Mouse (Mus musculus) limb, embryonic 15.5 days (tissue): ENCODE data around the gene Lix1l. TPM values are rescaled to one million over a fixed set of nuclear protein-coding genes. Genes with fewer than 3 reads are reported as not detected.
A peak's percentile ranks its signal among the peaks of the same experiment; 100 is the strongest.

Source experiments
- ATAC-seq: fragments of 200-750 bp; cut with Nextera tagmentation; 2 replicates; pipeline ENCODE4 v1.8.0; 2017; ENCODE audit warnings: low read depth, moderate TSS enrichment; ENCODE audit not compliant: insufficient number of reproducible peaks, low FRiP score, low TSS enrichment
- H3K27ac ChIP-seq: fragments of 300-500 bp; sonication (generic); 2 replicates; pipeline ENCODE4 v1.5.1; 2015; ENCODE audit warnings: moderate library complexity, mild to moderate bottlenecking, inconsistent platforms
- H3K27me3 ChIP-seq: fragments of 300-500 bp; sonication (generic); 2 replicates; pipeline ENCODE4 v1.6.1; 2015; ENCODE audit warnings: inconsistent platforms
- H3K36me3 ChIP-seq: fragments of 300-500 bp; sonication (generic); 2 replicates; pipeline ENCODE4 v1.6.1; 2015; ENCODE audit warnings: inconsistent platforms
- H3K4me1 ChIP-seq: fragments of 300-500 bp; sonication (generic); 2 replicates; pipeline ENCODE4 v1.6.1; 2015; ENCODE audit warnings: inconsistent platforms
- H3K4me2 ChIP-seq: fragments of 300-500 bp; sonication (generic); 2 replicates; pipeline ENCODE4 v1.6.1; 2015; ENCODE audit warnings: mild to moderate bottlenecking, inconsistent platforms
- H3K4me3 ChIP-seq: fragments of 300-500 bp; sonication (generic); 2 replicates; pipeline ENCODE4 v1.5.1; 2015; ENCODE audit warnings: mild to moderate bottlenecking, inconsistent platforms
- H3K9ac ChIP-seq: fragments of 300-500 bp; sonication (generic); 2 replicates; pipeline ENCODE4 v1.6.1; 2015; ENCODE audit warnings: inconsistent platforms
- H3K9me3 ChIP-seq: fragments of 300-500 bp; sonication (generic); 2 replicates; pipeline ENCODE4 v1.6.1; 2016; ENCODE audit warnings: inconsistent platforms
- WGBS: fragments of 180-500 bp; shearing (Covaris S2); methylation state at CpG from one replicate; pipeline ENCODE4 v1.1.7; 2015; 5-methylcytosine and 5-hydroxymethylcytosine counted together
- polyA plus RNA-seq: library from polyadenylated mRNA; unstranded; fragments of >200 nt; fragmentation: Nextera tagmentation; extraction: Ambion mirVana; gene quantifications from 2 replicates; pipeline ENCODE4 v1.2.1, GENCODE M21; 2015

The Lix1l gene
- polyA plus RNA-seq, 1 experiment from 2014 or later: 9.4 TPM

- Histone ChIP-seq H3K4me1 (peaks cover 35% of the 10 kb centered on the region), H3K27me3 (no peaks in the 10 kb centered on the region), H3K4me2 (no peak overlapping the region), H3K9me3 (no peaks in the 10 kb centered on the region), H3K9ac (no peak overlapping the region), H3K27ac (no peak overlapping the region), H3K4me3 (no peak overlapping the region), H3K36me3 (0 out of 2 replicates have a peak, but pooled peaks cover 6% of the 10 kb centered on the region)
- WGBS: 80% methylated on average over 12 of the region's 12 CpGs
- ATAC-seq: no peak
Observed at GRCm38 (mm10) chr3:96578561-96579238, 22.2 kb upstream of the Lix1l start.

DNA sequence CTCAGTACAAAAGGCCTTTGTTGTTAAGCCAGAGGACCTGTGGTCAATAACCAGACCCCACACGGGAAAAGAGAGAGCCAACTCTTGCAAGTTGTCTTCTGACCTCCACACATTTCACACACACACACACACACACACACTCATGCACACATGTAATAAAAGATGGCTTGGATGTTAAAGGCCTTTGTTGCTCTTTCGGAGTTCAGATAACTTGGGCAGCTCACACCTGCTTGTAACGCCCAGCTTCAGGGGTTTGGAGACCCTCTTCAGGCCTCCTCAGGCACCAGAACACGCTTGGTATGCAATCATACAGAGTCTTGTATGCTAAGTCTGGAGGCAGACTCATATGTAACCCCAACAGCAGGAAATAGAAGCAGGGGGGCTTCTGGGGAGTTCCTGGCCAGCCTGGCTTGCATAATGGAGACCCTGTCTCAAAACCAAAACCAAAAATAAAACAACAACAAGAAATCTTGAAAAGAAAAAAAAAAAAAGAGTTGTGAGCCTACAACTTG is 21.7 kb upstream of the Lix1l start:
- H3K9ac ChIP-seq: no peak overlapping the region
- H3K4me3 ChIP-seq: no peak overlapping the region
- no peaks in the 10 kb centered on the region for H3K9me3 ChIP-seq
- peaks cover 35% of the 10 kb centered on the region for H3K4me1 ChIP-seq
- no peak for ATAC-seq
- no peak overlapping the region for H3K27ac ChIP-seq
- H3K27me3 ChIP-seq: no peaks in the 10 kb centered on the region
- H3K4me2 ChIP-seq: no peak overlapping the region
- 0 out of 2 replicates have a peak, but pooled peaks cover 6% of the 10 kb centered on the region for H3K36me3 ChIP-seq
- 77% methylated on average over 4 of the region's 4 CpGs for WGBS

GRCm38 (mm10) chr3:96579885-96580454 is 21.0 kb upstream of the Lix1l start:
- ATAC-seq: peak; percentile 38; the same call in 1 of the 2 replicates
- no peak overlapping the region for H3K9ac ChIP-seq
- peak overlapping the region; percentile 27 for H3K4me3 ChIP-seq
- peak overlapping the region; percentile 54 for H3K4me2 ChIP-seq
- H3K36me3 ChIP-seq: 0 out of 2 replicates have a peak, but pooled peaks cover 6% of the 10 kb centered on the region
- WGBS: 14% methylated on average over 16 of the region's 16 CpGs
- no peaks in the 10 kb centered on the region for H3K9me3 ChIP-seq
- peaks cover 35% of the 10 kb centered on the region for H3K4me1 ChIP-seq
- no peaks in the 10 kb centered on the region for H3K27me3 ChIP-seq
- no peak overlapping the region for H3K27ac ChIP-seq

DNA sequence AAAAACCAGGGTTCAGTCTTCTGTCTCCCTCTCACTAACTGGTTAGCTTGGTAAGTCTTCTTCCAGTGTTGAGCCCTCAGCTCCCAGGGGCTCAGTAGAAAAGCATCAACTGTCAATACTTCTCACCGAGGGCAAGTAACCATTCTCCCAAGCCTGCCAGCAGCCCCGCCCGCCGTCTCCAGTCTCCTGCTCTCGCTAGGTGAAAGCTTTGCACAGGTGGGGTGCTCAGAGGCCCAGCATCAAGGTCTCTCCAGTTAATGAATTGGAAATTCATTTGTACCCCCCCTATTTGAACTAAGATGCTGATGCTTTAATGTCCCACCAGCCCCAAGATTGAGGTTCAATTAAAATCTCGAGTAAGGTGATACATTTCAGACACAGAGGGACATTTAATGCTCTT is 19.8 kb upstream of the Lix1l start:
- H3K9me3 ChIP-seq: no peaks in the 10 kb centered on the region
- ATAC-seq: no peak
- H3K4me1 ChIP-seq: peaks cover 26% of the 10 kb centered on the region
- no peak overlapping the region for H3K9ac ChIP-seq
- no peaks in the 10 kb centered on the region for H3K27me3 ChIP-seq
- H3K36me3 ChIP-seq: 0 out of 2 replicates have a peak, but pooled peaks cover 6% of the 10 kb centered on the region
- H3K4me3 ChIP-seq: no peak overlapping the region
- no peak overlapping the region for H3K27ac ChIP-seq
- 56% methylated on average over 6 of the region's 6 CpGs for WGBS
- H3K4me2 ChIP-seq: no peak overlapping the region

DNA sequence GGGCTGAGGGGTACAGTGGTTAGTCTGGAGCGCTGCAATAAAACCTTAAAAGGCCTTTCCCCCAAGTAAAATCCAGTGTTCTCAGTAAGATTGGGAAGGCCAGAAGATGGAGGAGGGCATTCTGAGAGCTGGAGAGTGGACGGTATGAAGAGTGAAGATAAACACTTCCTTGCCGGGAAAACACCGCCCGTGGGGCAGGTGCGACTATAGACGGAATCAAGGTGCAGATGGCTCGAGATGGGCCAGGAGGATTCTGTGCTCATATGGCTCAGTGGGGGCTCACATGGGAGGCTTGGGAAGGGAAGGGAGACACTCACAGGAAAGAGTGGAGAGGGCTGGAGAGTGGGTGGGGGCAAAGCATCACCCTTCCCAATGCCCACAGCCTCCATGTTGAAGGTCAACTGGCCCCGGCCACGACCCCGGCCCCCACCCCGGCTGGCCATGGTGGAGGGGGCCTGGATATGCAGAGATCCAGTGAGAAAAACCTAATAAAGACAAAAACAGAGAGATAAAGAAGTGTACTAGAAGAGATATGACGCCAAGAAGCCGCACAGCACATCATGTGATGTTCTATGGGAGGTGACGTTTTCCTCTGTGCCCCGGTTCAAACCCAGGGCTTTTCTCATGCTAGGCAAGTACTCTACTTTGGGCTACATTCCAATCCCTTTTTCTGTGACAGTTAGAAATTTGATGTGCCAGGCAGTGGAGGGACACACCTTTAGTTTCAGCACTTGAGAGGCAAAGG is 19.0 kb upstream of the Lix1l start:
- H3K4me3 ChIP-seq: no peak overlapping the region
- no peak overlapping the region for H3K9ac ChIP-seq
- no peaks in the 10 kb centered on the region for H3K27me3 ChIP-seq
- no peak overlapping the region for H3K27ac ChIP-seq
- no peaks in the 10 kb centered on the region for H3K9me3 ChIP-seq
- 84% methylated on average over 16 of the region's 16 CpGs for WGBS
- peaks cover 18% of the 10 kb centered on the region for H3K4me1 ChIP-seq
- no peak overlapping the region for H3K4me2 ChIP-seq
- H3K36me3 ChIP-seq: 0 out of 2 replicates have a peak, but pooled peaks cover 6% of the 10 kb centered on the region
- ATAC-seq: no peak

GRCm38 (mm10) chr3:96583386-96583785 is 17.6 kb upstream of the Lix1l start:
- no peaks in the 10 kb centered on the region for H3K27me3 ChIP-seq
- no peak overlapping the region for H3K4me3 ChIP-seq
- H3K9ac ChIP-seq: no peak overlapping the region
- no peaks in the 10 kb centered on the region for H3K9me3 ChIP-seq
- H3K36me3 ChIP-seq: 0 out of 2 replicates have a peak, but pooled peaks cover 4% of the 10 kb centered on the region
- no peak for ATAC-seq
- 91% methylated on average over 5 of the region's 5 CpGs for WGBS
- H3K4me2 ChIP-seq: no peak overlapping the region
- H3K27ac ChIP-seq: no peak overlapping the region
- peaks cover 9% of the 10 kb centered on the region for H3K4me1 ChIP-seq

- Histone ChIP-seq H3K4me2 (no peak overlapping the region), H3K27me3 (no peaks in the 10 kb centered on the region), H3K4me3 (no peak overlapping the region), H3K4me1 (peaks cover 6% of the 10 kb centered on the region), H3K36me3 (no peaks in the 10 kb centered on the region), H3K9me3 (no peaks in the 10 kb centered on the region), H3K27ac (no peak overlapping the region), H3K9ac (no peak overlapping the region)
- no peak for ATAC-seq
- 77% methylated on average over 4 of the region's 4 CpGs for WGBS
Observed at GRCm38 (mm10) chr3:96590657-96591056, 10.3 kb upstream of the Lix1l start.

DNA sequence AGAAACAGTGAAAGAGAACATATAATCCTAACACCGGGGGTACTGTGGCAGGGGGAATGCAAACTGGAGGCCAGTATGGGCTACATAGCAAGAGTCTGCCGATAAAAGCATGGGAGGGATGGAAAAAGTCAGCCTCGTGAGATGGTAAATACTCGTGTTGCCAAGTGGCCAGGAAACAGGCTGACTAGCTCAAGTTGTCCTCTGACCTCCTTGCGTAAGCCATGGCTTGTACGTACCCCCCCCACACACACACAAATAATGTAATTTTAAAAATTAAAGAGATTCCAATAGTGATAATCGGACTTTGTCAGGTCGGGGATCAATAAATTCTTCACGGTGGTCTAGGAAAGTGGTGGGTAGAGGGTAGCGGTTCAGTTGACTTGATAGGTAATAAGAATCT is 7.6 kb upstream of the Lix1l start:
- no peak for ATAC-seq
- Histone ChIP-seq H3K27ac (peak overlapping the region; percentile 89; the same call in 1 of the 2 replicates), H3K9ac (peak overlapping the region; percentile 58), H3K36me3 (no peaks in the 10 kb centered on the region), H3K4me2 (peak overlapping the region; percentile 75), H3K9me3 (no peaks in the 10 kb centered on the region), H3K27me3 (peaks cover 5% of the 10 kb centered on the region; the same call in 1 of the 2 replicates), H3K4me1 (peaks cover 34% of the 10 kb centered on the region), H3K4me3 (peak overlapping the region; percentile 75)
- under 1% methylated on average over 10 of the region's 10 CpGs for WGBS

DNA sequence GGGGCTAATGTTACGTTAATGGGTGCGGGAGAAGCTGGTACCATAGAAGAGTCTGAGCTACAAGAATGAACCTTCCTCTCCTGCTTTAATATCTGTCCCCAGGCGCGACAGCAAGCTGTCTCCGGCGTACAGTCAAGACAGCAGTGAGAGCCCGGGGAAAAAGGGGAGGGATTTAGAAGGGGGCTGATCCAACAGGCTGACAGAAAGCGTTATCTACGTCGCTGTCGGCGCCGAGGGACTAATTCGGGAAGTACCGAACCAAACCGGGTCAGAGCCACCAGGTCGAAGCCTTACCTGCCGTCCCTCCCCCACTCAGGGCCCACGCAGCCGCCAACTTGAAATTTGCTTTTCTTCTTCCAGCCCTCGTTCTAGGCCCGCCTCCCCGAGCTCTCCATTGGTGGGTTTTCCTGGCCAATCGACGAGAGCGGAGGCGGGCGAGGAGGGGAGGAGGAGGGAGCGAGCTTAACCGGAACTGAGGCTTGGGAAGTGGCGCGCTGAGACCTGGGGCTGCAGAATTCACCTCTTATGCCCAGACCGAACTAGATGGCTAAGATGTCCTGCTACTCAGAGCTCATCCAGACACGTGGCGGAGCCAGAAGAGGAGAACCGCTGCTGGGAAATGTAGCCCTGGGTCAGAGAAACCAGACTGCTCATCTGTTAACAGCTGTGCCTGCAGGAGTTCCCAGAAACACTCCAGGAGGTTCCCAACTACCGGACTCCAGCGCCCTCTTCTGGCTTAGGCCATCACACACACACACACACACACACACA is 7.0 kb upstream of the Lix1l start, which contains the start of gene Polr3gl:
Gene Polr3gl, minus strand, starts transcription at position 392 of the 771 bp plus-strand sequence.
- Histone ChIP-seq H3K9ac (peak within 1 kb of the TSS; percentile 58), H3K9me3 (no peaks in the 10 kb centered on the region), H3K4me2 (peak within 1 kb of the TSS; percentile 75), H3K4me1 (peaks cover 39% of the 10 kb centered on the region), H3K27me3 (peaks cover 5% of the 10 kb centered on the region; the same call in 1 of the 2 replicates), H3K36me3 (no peaks in the 10 kb centered on the region), H3K27ac (peak within 1 kb of the TSS; percentile 89), H3K4me3 (peak within 1 kb of the TSS; percentile 75)
- under 1% methylated on average over 38 of the region's 38 CpGs for WGBS
- ATAC-seq: peak; percentile 87

GRCm38 (mm10) chr3:96594851-96595250 is 6.1 kb upstream of the Lix1l start:
- ATAC-seq: no peak
- no peaks in the 10 kb centered on the region for H3K36me3 ChIP-seq
- H3K27ac ChIP-seq: no peak overlapping the region
- no peaks in the 10 kb centered on the region for H3K9me3 ChIP-seq
- H3K4me3 ChIP-seq: no peak overlapping the region
- H3K9ac ChIP-seq: no peak overlapping the region
- no peak overlapping the region for H3K4me2 ChIP-seq
- peaks cover 44% of the 10 kb centered on the region for H3K4me1 ChIP-seq
- WGBS: 74% methylated on average over 5 of the region's 5 CpGs
- peaks cover 9% of the 10 kb centered on the region; the same call in 1 of the 2 replicates for H3K27me3 ChIP-seq

GRCm38 (mm10) chr3:96595661-96596060 is 5.3 kb upstream of the Lix1l start:
- H3K9ac ChIP-seq: no peak overlapping the region
- peaks cover 46% of the 10 kb centered on the region for H3K4me1 ChIP-seq
- 23% methylated on average over 6 of the region's 6 CpGs for WGBS
- H3K4me2 ChIP-seq: peak overlapping the region; percentile 95
- no peaks in the 10 kb centered on the region for H3K9me3 ChIP-seq
- peaks cover 9% of the 10 kb centered on the region; the same call in 1 of the 2 replicates for H3K27me3 ChIP-seq
- no peaks in the 10 kb centered on the region for H3K36me3 ChIP-seq
- no peak overlapping the region for H3K27ac ChIP-seq
- no peak for ATAC-seq
- H3K4me3 ChIP-seq: peak overlapping the region; percentile 55
